Mouse (Mus musculus) ovary, postnatal 36 days (tissue): ENCODE data around the gene Myo9b.

Experiments
- DNase-seq: peaks from one replicate; pipeline ENCODE4 v3.0.0; 2022; ENCODE audit warnings: low spot score, mixed read lengths

Myo9b gene

DNA sequence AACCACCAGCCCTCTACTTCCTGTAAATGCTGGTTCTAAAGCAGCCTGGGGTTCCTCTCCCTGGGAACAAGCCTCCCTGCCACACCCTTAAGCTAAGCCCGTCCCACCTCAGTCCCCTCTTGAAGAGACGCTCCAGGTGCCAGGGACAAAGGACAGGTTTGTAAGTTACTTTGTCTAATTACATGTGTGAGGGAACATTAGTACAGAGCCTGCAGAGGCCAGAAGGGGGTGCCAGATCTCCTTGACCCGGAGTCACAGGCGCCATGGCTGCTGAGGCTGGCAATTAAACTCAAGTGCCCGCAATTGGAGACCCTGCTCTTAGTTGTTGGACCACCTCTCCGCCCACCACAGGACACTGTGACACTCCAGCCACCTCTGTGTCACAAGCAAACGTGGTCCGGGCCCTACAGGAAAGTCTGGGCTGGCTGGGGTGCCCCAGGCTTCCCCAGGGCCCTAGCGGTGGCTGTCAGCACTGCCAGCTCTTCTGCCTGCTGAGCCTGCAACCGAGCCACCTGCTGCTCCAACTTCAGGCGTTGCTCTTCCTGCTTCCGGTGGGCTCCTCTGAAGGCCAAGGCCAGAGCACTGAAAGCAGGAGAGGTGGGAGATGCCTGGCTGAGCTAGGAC, 112.8 kb downstream of the Myo9b start:
- no peak for DNase-seq

DNA sequence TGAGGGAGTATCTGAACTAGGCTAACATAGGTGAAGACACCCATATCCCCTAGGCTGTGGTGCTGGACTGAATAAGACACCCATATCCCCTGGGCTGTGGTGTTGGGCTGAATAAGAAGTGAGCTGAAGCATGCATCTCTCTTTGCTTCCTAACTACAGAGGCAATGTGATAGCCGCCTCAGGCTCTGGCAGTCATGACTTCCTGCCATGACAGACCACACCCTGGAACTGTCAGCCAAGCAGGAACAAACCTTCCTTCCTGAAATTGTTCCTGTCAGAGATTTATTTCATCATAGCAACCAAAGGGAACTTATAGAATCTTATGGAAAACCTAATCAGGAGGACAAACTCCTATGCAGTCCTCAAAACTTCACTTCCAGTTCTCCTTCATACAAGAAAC, 115.8 kb downstream of the Myo9b start:
- no peak for DNase-seq

DNA sequence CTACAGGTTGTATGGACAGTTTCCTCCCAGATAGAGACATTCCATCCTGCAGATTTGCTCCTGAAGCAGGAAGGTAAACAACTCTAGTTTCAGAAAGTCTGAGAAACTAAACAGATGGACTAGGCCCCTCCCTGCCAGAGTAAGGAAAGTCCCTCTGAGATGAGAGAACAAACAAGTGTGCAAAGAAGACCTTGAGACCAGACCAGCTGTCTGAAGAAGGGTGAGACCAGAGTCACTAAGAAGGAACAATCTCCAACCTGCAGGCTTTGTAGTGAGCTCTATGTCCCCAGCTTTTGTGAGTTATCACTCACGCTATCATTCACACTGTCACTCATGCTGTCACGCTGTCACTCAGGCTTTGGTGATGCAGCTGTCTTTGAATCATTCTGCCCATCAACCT, 119.2 kb downstream of the Myo9b start:
- DNase-seq, result peak; percentile 0

DNA sequence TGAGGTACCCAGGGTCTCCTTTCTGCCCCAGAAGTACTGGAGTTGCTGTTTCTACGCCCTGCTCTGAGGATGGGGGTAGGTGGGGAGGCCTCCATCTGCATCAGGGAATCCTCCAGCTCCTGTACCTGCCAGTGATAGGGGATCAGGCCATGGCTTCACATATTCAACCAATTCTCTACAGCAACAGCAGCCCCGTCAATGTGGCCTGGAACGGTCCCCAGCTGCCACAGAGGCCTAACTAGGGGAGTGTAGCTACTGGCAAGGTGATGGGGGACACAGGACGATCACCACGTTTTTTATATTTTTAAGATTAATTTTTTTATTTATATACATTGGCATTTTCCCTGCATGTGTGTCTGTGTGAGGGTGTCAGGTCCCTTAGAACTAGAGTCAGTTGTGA, 119.9 kb downstream of the Myo9b start:
- DNase-seq, result peak; percentile 1

DNA sequence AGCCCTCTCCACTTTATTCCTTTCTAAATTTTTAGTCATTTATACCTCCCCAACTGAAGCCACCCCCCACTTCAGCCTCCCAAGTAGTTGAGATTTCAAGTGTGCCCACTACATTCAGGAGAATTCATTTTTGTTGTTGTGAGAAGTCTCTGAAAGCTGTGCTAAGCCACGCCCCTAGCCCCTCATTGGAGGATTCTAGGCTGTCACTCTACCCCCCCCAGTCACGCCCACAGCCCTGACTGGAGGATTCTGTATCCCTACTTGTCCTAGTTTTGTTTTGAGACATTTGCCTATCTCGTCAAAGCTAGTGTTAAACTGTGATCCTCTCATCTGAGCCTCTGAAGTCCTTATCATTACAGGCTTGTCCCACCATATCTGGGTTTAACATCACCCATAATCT, 120.4 kb downstream of the Myo9b start:
- peak; percentile 16 for DNase-seq

DNA sequence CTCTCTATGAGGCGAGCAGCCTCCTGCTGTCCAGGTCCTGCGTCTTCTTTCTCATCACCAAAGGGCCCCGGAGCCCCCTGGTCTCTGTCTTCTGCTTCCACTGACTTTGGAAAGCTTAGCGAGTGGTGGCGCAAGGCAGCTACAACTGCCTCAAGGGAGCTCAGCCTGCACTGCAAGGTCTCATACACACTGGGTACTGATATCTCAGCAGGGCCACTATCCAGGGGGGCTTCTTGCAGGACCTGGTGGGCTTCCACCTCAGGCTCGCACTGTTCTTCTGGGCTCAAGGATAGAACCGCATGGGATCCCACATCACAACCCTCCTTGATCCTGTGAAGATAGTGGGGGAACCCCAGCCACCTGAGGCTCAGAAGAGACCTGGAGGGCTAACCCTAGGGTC, 122.0 kb downstream of the Myo9b start:
- DNase-seq, result peak; percentile 3

DNA sequence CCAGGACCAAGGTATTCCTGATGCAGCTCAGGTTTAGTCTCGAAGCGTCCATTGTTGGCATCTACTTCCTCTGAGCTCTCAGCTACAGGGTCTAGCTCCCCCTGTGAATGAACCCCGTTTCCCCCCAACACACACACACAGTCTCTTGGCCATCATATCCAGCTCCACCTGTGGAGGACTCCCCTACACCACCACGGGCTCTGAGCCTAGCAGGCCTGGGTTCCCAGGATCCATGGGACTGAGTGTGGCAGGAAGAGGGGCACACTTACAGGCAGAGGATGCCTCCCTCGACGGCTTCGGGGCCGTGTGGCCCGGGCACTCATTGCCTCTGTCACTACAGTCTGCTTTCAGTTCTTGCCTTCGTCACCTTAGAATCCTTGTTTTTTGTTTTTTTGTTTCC, 122.6 kb downstream of the Myo9b start:
- DNase-seq, result peak; percentile 4

DNA sequence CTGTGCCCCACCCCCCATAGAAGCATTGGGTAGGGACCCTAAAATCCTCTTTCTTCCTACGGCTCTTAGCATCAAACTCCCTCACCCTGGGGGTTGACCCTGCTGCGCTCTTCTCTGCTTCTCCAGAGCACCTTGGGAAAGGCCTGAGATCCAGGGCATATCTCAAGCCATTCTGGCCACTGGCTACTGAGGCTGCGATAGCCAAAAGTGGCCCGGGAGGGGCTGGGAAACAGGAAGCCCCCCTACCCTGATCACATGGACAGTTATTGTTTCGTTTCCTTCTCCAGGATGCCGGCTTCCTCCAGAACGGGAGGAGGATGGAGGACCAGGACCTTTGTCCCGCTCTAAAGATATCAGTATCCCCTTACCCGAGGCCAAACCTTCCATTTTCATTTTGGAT, 123.1 kb downstream of the Myo9b start, which contains the start of gene Ushbp1:
TSS of gene Ushbp1 (minus strand) at position 174 of the 400 bp plus-strand sequence.
- peak; percentile 6 for DNase-seq

DNA sequence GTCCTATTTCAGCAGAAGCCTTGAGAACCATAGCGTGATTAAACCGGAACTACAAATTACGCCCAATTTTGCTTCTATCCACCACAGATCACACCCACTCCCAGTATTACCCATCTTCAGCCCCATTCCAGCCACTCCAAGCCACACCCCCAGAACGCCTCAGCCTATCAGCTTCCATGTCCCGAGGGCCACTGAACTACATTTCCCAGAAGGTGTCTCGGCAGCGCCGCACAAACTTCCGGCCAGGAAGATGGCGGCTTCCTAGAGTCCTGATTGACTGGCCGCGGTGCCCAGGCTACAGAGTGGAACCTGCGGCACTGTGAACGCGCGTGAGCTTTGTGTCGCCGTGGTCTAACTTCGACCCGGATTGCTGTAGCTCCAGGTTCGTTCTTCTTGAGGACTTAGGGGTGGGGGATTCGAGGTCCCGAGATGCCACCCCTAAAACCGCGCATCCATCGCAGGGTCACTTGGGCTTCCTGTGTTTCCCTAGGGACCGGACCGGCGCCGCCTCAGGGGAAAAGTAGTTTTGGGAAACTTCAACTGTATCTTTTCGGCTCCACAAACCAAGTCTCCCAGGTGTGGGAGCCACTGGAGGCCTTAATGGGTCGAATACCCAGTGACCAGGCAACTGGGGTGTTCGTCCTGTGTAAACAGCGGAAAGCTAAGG, 124.3 kb downstream of the Myo9b start, which contains the start of gene Babam1:
TSS of gene Babam1 (plus strand) at position 223 of the 667 bp plus-strand sequence.
- DNase-seq, result peak; percentile 86

DNA sequence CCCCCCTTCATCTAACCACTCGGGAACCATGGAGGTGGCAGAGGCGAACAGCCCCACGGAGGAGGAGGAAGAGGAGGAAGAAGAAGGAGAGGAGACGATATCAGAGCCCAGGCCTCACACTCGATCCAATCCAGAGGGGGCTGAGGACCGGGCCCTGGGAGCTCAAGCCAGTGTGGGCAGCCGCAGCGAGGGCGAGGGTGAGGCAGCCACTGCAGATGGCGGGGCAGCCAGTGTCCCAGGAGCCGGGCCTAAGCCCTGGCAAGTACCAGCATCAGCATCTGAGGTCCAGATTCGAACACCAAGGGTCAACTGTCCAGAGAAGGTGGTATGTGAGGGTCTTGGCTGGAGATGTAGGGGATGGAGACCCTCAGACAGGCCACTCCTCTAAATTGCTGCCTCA, 125.2 kb downstream of the Myo9b start:
- DNase-seq, result peak; percentile 3

DNA sequence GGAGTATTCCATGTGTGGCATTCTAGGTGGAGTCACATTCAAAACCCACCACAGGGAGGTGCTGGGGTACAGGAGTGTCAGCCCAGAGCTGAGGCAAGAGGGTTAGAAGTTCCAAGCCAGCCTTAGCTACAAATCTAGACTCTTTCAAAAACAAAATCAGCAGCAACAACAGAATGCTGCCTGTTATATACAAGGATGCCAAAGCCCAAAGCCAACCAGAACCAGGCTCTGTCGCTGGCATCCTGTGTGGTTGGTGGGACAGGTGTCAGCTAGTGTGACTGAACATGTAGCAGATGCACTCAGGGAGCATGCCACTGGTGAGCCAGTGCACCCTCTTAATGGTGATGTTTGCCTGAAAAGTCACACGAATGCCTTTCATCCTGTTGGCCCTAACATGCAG, 128.3 kb downstream of the Myo9b start:
- no peak for DNase-seq

DNA sequence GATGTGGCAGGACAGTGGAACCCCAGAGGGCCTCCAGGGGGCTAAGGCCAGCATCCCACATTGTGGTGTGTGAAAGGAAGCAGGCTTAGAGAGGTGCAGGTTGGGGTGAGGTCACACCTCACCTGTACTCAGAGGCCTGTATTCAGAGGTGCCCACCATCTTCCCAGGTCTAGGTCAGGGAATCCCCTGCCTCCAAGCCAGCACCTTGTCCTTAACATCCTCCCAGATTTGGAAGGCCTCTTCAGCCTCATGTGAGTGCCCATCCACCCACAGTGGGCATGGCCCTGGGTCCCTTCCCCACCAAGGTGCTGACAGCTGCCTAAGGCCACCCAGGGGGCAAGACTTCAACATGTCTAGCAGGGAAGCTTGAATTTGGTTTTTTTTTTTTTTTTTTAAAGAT, 128.9 kb downstream of the Myo9b start:
- DNase-seq, result no peak

DNA sequence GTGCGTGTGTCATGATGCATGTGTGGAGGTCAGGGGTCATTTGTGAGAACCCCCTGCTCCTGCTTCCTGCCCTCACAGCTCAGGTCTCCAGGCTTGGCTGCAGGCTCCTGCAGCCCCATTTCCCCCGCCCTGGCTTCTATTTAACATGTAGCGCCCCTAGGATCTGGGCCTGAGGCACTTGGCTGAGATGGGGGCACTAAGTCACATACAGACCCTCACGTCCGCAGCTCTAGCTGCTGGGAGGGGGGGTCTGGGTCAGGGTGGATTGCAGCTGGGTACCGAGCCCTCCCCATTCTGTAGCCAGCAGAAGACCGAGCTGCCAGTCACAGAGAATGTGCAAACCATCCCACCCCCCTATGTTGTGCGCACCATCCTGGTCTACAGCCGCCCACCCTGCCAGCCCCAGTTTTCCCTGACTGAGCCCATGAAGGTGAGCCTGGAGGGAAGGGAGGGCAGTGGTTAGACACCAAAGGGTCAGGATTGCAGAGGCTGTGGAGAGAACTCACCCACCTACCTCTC, 130.0 kb downstream of the Myo9b start:
- DNase-seq, result no peak

DNA sequence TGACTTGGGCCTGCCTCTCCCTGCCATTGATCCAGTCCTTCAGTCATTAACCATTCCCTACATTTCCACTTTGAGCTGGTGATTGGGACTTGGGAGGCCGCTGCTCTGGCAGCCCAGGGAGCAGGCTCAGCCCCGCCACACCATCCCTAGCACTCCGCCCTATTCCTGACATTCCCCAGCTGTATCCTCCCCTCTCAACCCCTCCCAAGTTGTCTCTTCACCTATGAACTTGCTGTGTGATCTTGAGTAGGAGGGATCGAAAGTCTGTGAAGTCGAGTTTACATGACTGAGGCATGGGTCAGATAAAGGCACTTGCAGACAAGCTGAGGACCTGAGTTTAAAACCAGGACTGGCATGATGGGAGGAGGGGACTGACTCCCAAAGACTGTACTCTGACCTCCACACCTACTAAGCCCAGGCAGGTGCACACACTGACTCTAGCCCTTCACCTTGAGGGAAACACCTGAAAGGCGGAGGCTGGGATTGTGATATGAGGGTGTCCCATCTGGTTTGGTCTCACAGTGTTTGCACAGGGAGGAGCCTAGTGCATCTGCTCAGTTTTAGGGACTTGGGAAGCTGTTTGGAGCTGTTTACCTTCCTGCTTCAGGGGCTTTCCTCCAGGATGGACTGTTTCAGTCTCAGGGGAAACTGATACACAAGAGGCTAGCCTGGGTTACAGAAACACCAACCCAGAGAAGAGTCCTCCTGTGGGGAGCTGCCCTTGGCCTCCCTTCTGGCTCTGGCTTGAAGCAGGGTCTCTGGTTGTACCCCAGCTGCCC, 130.8 kb downstream of the Myo9b start:
- DNase-seq, result no peak

DNA sequence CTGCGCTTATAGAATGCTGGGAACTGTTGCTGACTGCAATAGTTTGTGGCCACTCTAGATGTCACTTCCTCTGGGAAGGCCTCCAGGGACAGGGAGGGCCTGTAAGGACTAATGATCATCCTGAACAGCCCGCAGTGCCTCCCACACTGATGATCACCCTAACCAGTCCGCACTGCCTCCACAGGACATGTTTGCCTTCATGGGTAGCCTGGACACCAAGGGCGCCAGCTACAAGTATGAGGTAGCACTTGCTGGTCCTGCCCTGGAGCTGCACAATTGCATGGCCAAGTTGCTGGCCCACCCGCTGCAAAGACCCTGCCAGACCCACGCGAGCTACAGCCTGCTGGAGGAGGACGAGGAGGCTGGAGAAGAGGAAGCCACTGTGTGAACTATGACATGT, 131.5 kb downstream of the Myo9b start:
- no peak for DNase-seq

DNA sequence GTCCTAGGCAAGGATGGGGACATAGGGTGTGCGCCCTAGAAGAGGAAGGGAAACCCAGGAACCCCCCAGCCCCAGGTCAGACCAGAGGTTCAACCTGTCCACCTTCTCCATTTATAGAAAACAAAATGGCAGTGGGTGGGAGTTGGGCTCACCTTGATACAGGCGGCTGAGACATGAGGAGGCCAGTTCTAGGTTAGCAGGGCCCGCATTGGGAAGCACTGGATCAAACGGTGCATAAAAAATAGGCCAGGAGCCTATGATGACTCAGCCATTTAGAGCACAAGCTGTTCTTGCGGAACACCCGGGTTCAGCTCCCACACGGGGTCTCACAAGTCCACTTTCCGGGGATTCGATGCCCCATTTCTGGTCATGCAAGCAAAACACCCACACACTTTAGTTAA, 132.4 kb downstream of the Myo9b start:
- no peak for DNase-seq

DNA sequence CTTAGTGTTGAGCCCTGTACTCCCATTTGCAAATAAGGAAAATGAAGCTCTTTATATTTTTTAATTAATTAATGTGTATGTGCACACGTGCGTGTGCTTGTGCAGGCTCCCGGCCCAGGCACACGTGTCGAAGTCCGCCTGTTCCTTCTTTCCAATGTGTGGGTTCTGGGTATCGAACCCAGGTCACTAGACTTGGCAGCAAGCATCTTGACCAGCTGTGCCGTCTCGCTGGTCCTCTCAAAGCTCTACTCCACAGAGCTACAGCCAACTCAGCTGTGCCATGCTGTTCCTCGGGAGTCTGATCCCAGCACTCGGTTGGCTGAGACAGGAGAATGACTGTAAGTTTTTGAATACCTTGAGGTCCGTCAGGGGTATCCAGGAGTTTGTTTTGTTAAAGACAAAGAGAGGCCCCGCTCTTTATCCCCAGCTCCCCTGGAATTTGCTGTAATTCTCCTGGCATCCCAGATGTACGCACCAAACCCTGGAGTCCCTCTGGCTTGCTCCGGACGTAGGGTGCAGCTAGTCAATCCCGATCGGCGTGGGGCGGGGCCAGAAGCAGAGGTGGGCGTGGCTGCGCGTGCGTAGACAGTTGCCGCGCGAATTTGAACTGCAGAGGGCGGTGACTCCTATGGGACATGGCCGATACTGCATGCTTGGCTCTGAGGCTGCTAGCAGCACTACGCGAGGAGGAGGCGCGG, 133.0 kb downstream of the Myo9b start, which contains the start of gene Ankle1:
TSS of gene Ankle1 (plus strand) at position 610 of the 698 bp plus-strand sequence.
- peak; percentile 97 for DNase-seq

DNA sequence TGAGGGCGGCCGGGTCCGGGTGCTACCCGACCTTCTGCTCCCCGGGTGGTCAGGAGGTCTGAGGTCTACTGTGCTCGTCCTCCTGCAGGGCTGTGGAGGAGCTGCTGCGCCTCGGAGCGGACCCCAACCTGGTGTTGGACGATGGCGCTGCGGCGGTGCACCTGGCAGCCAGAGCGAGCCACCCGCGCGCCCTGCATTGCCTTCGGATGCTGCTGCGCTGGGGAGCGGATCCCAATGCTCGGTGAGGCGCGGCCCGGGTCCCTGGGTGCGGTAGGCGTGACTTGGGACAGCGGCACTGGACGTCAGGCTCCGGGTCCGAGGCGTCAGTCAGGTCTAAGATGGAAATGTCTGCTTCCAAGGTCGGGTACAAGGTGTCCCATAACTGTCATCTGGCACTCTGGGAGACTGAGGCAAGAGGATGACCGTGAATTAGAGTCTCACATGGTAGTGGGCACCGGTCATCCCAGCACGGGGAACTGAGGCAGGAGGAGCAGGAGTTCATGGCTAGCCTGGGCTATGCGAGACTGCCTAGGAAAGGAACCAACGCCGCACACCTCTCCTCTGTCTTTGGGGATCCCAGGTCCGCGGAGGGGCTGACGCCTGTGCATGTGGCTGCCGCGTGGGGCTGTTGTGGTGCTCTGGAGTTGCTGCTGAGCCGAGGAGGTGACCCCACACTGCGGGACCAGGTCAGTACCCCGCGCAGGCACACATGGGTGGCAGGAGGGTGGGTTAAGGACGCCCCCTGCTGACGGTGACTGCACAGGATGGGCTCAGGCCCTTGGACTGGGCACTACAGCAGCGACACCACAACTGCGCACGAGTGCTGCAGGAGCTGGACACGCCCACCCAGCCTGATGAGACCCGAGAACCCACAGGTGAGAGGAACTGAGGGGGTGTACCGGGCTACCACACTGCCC, 133.8 kb downstream of the Myo9b start:
- DNase-seq, result peak; percentile 70

DNA sequence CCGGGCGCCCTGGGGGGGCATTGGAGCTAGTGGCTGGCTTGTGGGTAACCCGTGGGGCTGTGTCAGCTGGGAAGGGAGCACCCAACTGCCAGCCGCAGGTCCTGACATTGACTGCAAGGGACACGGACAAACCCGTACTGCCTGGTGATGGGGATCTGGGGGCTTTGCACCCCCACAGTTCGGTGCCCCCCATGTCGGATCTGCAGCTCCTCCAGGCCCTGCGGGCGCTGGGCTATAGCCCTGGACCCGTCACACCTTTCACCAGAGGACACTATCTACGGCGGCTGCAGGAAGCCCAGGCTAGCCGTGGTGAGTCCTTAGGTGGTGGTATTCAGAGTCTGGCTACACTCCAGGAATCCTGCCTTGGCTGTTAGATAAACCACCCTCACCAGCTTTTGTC, 134.9 kb downstream of the Myo9b start:
- no peak for DNase-seq

DNA sequence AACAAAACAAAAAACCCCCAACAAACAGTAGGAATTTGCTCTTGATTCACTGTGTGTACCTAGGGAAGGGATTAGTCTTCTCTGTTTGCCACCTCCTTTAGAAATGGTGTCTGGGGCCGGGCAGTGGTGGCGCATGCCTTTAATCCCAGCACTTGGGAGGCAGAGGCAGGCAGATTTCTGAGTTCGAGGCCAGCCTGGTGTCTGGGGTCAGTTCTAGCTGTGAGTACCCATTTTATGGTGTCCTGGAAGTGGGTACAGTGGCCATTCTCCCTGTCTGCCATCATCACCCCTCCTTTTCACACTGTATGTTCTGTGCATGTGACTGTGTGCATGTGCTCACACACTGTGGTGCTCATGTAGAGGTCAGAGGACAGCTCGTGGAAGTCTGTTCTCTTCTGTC, 135.7 kb downstream of the Myo9b start:
- no peak for DNase-seq
